Mouse (Mus musculus) lung, embryonic 16.5 days (tissue): ENCODE results near the gene Ufsp2. TPM values are rescaled to one million over a fixed set of nuclear protein-coding genes. Genes with fewer than 3 reads are reported as not detected.

Experiments
- ATAC-seq: fragments of 200-750 bp; cut with Nextera tagmentation; 2 replicates; pipeline ENCODE4 v1.8.0; 2017; ENCODE audit warnings: low read depth, mild to moderate bottlenecking, moderate library complexity
- H3K27ac ChIP-seq: fragments of 300-500 bp; sonication (generic); 2 replicates; pipeline ENCODE4 v1.5.1; 2014; ENCODE audit warnings: mild to moderate bottlenecking, control low read depth, low read length
- H3K27me3 ChIP-seq: fragments of 300-500 bp; sonication (generic); 2 replicates; pipeline ENCODE4 v1.6.1; 2014; ENCODE audit warnings: low read depth, low read length, mixed read lengths; ENCODE audit not compliant: control insufficient read depth, insufficient read depth
- H3K36me3 ChIP-seq: fragments of 300-500 bp; sonication (generic); 2 replicates; pipeline ENCODE4 v1.6.1; 2014; ENCODE audit warnings: low read length; ENCODE audit not compliant: control insufficient read depth, insufficient read depth
- H3K4me1 ChIP-seq: fragments of 300-500 bp; sonication (generic); replicated peaks from 2 replicates; pipeline ENCODE4 v1.6.1; 2014; ENCODE audit warnings: low read length, mixed read lengths; ENCODE audit not compliant: control insufficient read depth, insufficient read depth
- H3K4me2 ChIP-seq: fragments of 300-500 bp; sonication (generic); 2 replicates; pipeline ENCODE4 v1.6.1; 2014; ENCODE audit warnings: low read depth, low read length, control low read depth
- H3K4me3 ChIP-seq: fragments of 300-500 bp; sonication (generic); 2 replicates; pipeline ENCODE4 v1.5.1; 2014; ENCODE audit warnings: mild to moderate bottlenecking, low read length, control low read depth
- H3K9ac ChIP-seq: fragments of 300-500 bp; sonication (generic); 2 replicates; pipeline ENCODE4 v1.6.1; 2014; ENCODE audit warnings: low read length, control low read depth
- H3K9me3 ChIP-seq: fragments of 300-500 bp; sonication (generic); 2 replicates; pipeline ENCODE4 v1.6.1; 2016; ENCODE audit warnings: low read length; ENCODE audit not compliant: control insufficient read depth
- WGBS: fragments of 180-500 bp; shearing (Covaris S2); extraction: QIAGEN DNeasy Blood & Tissue Kit; methylation state at CpG from one replicate; pipeline ENCODE4 v1.1.7; 2014; 5-methylcytosine and 5-hydroxymethylcytosine counted together
- polyA plus RNA-seq: library from polyadenylated mRNA; unstranded; fragments of >200 nt; fragmentation: Nextera tagmentation; extraction: Ambion mirVana; gene quantifications from 2 replicates; pipeline ENCODE4 v1.2.1, GENCODE M21; 2015

Gene Ufsp2
- polyA plus RNA-seq, 1 experiment from 2014 or later: 82.7 TPM

- H3K27me3 ChIP-seq: no peaks in the 10 kb centered on the region
- no peak overlapping the region for H3K9ac ChIP-seq
- H3K36me3 ChIP-seq: peaks cover 13% of the 10 kb centered on the region; the same call in 1 of the 2 replicates
- 49% methylated on average over 2 of the region's 2 CpGs for WGBS
- no peak overlapping the region for H3K4me3 ChIP-seq
- H3K4me1 ChIP-seq: no peaks in the 10 kb centered on the region
- H3K4me2 ChIP-seq: no peak overlapping the region
- H3K27ac ChIP-seq: no peak overlapping the region
- no peaks in the 10 kb centered on the region for H3K9me3 ChIP-seq
- no peak for ATAC-seq
These were observed 12.9 kb downstream of the Ufsp2 start for GRCm38 (mm10) chr8:45988189-45988588.

- Histone ChIP-seq H3K4me2 (no peak overlapping the region), H3K9ac (no peak overlapping the region), H3K4me1 (no peaks in the 10 kb centered on the region), H3K27me3 (no peaks in the 10 kb centered on the region), H3K9me3 (no peaks in the 10 kb centered on the region), H3K36me3 (peaks cover 20% of the 10 kb centered on the region), H3K4me3 (no peak overlapping the region), H3K27ac (no peak overlapping the region)
- 86% methylated on average over 4 of the region's 4 CpGs for WGBS
- ATAC-seq: no peak
These were observed 15.4 kb downstream of the Ufsp2 start for GRCm38 (mm10) chr8:45990631-45991310.

GRCm38 (mm10) chr8:45994111-45994510 lies 18.8 kb downstream of the Ufsp2 start:
- peaks cover 4% of the 10 kb centered on the region; the same call in 1 of the 2 replicates for H3K4me1 ChIP-seq
- 98% methylated on average over 2 of the region's 2 CpGs for WGBS
- ATAC-seq: no peak
- H3K4me3 ChIP-seq: no peak overlapping the region
- no peak overlapping the region for H3K9ac ChIP-seq
- peaks cover 20% of the 10 kb centered on the region for H3K36me3 ChIP-seq
- no peak overlapping the region for H3K27ac ChIP-seq
- H3K9me3 ChIP-seq: no peaks in the 10 kb centered on the region
- H3K27me3 ChIP-seq: no peaks in the 10 kb centered on the region
- no peak overlapping the region for H3K4me2 ChIP-seq

- Histone ChIP-seq H3K36me3 (peaks cover 20% of the 10 kb centered on the region), H3K4me2 (no peak overlapping the region), H3K27me3 (no peaks in the 10 kb centered on the region), H3K9ac (no peak overlapping the region), H3K9me3 (no peaks in the 10 kb centered on the region), H3K4me1 (peaks cover 5% of the 10 kb centered on the region; the same call in 1 of the 2 replicates), H3K27ac (no peak overlapping the region), H3K4me3 (no peak overlapping the region)
- WGBS: 67% methylated on average over 3 of the region's 3 CpGs
- ATAC-seq: no peak
These were observed 20.2 kb downstream of the Ufsp2 start for GRCm38 (mm10) chr8:45995576-45995975.

- no peak for ATAC-seq
- H3K4me2 ChIP-seq: peak overlapping the region; percentile 40
- H3K9ac ChIP-seq: 0 out of 2 replicates have a peak overlapping the region, but pooled peaks have one; percentile 13
- no peaks in the 10 kb centered on the region for H3K27me3 ChIP-seq
- peak overlapping the region; percentile 26 for H3K4me3 ChIP-seq
- no peaks in the 10 kb centered on the region for H3K9me3 ChIP-seq
- H3K36me3 ChIP-seq: peaks cover 20% of the 10 kb centered on the region
- WGBS: 74% methylated on average over 2 of the region's 2 CpGs
- peaks cover 5% of the 10 kb centered on the region; the same call in 1 of the 2 replicates for H3K4me1 ChIP-seq
- H3K27ac ChIP-seq: no peak overlapping the region; the same call in 1 of the 2 replicates
These were observed 22.9 kb downstream of the Ufsp2 start for GRCm38 (mm10) chr8:45998228-45998627.

- Histone ChIP-seq H3K4me3 (peak within 1 kb of the TSS; percentile 66), H3K9ac (peak within 1 kb of the TSS; percentile 78), H3K4me1 (peaks cover 5% of the 10 kb centered on the region; the same call in 1 of the 2 replicates), H3K9me3 (no peaks in the 10 kb centered on the region), H3K4me2 (peak within 1 kb of the TSS; percentile 87), H3K27me3 (no peaks in the 10 kb centered on the region), H3K27ac (peak within 1 kb of the TSS; percentile 96), H3K36me3 (peaks cover 13% of the 10 kb centered on the region)
- peak; percentile 1; the same call in 1 of the 2 replicates for ATAC-seq
- 3% methylated on average over 21 of the region's 22 CpGs for WGBS
These were observed 23.9 kb downstream of the Ufsp2 start, which contains the start of gene Lrp2bp for GRCm38 (mm10) chr8:45999138-45999783. Gene Lrp2bp (plus strand): TSS chr8:45999303.

GRCm38 (mm10) chr8:45999784-46000705 lies 24.7 kb downstream of the Ufsp2 start:
- WGBS: 4% methylated on average over 53 of the region's 55 CpGs
- no peaks in the 10 kb centered on the region for H3K9me3 ChIP-seq

GRCm38 (mm10) chr8:46005596-46005995 lies 30.3 kb downstream of the Ufsp2 start, which contains the start of gene Ankrd37:
Gene Ankrd37 (minus strand): TSS chr8:46005707.
- no peaks in the 10 kb centered on the region; the same call in 1 of the 2 replicates for H3K4me1 ChIP-seq
- no peak within 1 kb of the TSS; the same call in 1 of the 2 replicates for H3K9ac ChIP-seq
- no peaks in the 10 kb centered on the region for H3K9me3 ChIP-seq
- no peaks in the 10 kb centered on the region for H3K27me3 ChIP-seq
- 39% methylated on average over 4 of the region's 4 CpGs for WGBS
- no peaks in the 10 kb centered on the region for H3K36me3 ChIP-seq
- no peak within 1 kb of the TSS for H3K4me3 ChIP-seq
- no peak for ATAC-seq
- H3K4me2 ChIP-seq: no peak within 1 kb of the TSS
- H3K27ac ChIP-seq: no peak within 1 kb of the TSS

More at GRCm38 (mm10) chr8:45999784-46000705, 24.7 kb downstream of the Ufsp2 start:
- peaks cover 13% of the 10 kb centered on the region for H3K36me3 ChIP-seq
- H3K4me3 ChIP-seq: peak overlapping the region; percentile 66
- H3K9ac ChIP-seq: peak overlapping the region; percentile 78
- peak; percentile 99 for ATAC-seq
- H3K27ac ChIP-seq: peak overlapping the region; percentile 96
- H3K27me3 ChIP-seq: no peaks in the 10 kb centered on the region
- H3K4me2 ChIP-seq: peak overlapping the region; percentile 87
- peaks cover 5% of the 10 kb centered on the region; the same call in 1 of the 2 replicates for H3K4me1 ChIP-seq
